Mouse (Mus musculus) G1E (cell line): ENCODE measurements around the gene Slc37a1.

Source experiments
- CTCF ChIP-seq: IDR thresholded peaks from 2 replicates; pipeline ENCODE4 v1.5.1; 2012; ENCODE audit warnings: low read depth, low read length, inconsistent platforms, mixed read lengths
- GATA1 ChIP-seq: IDR thresholded peaks from 2 replicates; pipeline ENCODE4 v1.6.1; 2012; ENCODE audit warnings: borderline replicate concordance, low read length, inconsistent platforms, mixed read lengths
- GATA2 ChIP-seq: IDR thresholded peaks from 2 replicates; pipeline ENCODE4 v1.6.1; 2012; ENCODE audit warnings: low read depth, low read length, inconsistent platforms, borderline replicate concordance
- TAL1 ChIP-seq: conservative IDR thresholded peaks from 2 replicates; pipeline ENCODE4 v1.6.1; 2012; ENCODE audit warnings: low read depth, low read length, inconsistent platforms, mixed read lengths

GRCm38 (mm10) chr17:31321425-31321824 is 34.8 kb downstream of the Slc37a1 start:
- TF ChIP-seq TAL1, result no peak
- TF ChIP-seq CTCF, result no peak
- TF ChIP-seq GATA1, result no peak
- TF ChIP-seq GATA2, result no peak
